Mouse (Mus musculus): ENCODE data around the gene Ppp2r1b.
A peak's percentile ranks its signal among the peaks of the same experiment; 100 is the strongest.

Ppp2r1b gene

DNA sequence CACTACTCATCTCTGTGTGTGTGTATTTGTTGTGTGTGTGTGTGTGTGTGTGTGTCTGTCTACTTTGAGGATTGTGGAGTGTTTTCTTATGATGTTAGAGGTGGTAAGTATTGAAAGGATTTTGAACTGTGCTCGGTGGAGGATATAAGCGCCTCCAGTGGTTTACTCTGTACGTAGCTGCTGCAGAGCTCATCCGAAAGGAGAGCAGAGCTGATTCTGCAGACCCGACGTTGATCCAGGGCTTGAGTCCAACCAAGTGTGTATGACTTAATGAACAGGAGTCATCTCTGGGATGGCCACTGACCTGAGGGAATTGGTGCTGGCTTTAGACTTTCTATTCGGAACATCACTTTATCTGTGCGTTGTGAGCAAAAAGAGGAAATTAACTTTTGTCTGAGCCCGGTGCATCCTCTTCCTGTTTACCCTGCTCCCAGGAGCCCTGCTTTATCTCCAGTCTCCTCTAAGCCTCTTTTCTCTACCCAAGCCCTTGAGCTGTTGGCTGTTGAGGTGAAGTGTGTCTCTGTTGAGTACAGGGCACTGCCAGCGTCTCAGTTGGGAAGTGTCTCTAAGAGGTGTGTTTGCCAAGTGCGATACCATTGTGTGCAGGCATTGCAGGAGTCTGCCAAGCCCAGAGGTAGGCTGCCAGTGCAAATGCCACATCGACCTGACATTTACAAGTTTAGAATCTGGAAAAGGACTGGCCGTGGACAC is 3.9 kb upstream of the Ppp2r1b start:
- DNase-seq (ENCODE audit: low spot score) = no peak

DNA sequence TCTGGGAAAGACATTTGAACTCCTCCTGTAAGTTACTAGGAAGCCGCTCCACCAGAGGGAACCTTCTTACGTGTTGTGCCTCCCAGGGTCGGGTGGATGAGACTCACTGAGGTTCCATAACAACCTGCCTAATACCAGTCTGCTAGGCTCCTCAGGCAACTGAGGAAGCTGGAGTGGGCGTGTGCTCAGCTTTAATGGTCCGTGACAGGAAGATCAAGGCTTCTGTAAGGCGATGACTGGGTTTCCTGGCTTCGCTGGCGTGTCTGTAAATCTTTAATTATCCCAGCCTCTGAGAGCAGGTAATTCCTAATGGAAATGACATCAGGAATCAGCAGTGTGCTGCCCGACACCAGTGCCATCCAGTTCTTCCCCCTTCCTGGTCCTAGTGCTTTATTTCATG is 446 bp downstream of the Ppp2r1b start:
- DNase-seq (ENCODE audit: low spot score) = no peak

DNA sequence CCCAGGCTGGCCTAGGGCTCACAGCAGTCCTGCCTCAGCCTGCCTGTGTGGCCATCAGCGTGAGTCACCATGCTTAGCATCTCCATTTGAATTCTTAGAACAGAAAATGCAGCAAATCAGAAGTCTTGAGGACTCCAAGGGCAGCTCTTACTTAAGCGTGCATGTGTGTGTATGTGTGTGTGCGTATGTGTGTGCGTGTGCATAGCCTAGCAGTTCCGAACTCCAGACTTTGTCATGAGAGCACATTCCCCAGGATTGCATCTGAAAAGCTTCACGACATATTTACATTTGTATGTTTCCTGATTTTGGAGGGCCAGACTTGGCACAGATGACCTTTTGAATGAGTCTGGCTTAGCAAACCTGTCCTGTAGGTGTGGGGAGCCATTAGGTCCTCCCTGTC is 2.0 kb downstream of the Ppp2r1b start:
- no peak for DNase-seq (ENCODE audit: low spot score)

DNA sequence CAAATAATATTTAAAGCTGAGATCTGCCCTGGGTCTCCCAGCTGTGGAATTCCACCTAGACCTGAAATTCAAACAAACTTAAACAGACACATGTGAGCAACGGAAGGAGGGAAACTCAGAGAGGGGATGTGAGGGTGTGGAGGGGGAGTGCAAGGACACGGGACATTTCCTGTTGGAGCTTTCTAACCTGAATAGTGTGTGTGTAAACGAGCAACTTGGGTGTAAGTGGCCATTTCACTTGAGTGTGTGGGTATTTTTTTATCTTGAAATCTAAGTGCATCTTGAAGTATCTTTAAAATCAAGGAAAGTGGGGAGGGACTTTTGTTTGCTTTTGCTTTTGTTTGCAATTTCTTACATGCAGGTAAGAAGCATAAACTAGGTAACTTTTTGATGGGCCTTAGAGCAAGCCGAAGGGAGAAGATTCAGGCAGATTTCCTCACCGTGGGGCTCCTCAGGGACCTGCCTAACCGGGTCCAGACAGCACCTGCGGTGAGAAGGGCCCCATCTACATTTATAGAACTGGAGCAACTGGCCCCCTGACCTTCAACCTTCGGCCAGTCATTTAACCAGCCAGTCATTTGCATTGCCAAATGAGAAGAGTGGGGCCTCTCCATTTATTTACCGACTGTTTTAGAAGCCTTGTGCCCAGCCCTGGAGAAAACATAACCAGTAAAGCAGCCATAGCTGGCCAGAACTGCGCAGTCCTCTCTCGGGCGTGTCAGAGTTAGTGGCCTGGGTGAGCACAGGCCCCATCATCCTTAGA is 2.7 kb downstream of the Ppp2r1b start:
- DNase-seq (ENCODE audit: low spot score) = no peak

DNA sequence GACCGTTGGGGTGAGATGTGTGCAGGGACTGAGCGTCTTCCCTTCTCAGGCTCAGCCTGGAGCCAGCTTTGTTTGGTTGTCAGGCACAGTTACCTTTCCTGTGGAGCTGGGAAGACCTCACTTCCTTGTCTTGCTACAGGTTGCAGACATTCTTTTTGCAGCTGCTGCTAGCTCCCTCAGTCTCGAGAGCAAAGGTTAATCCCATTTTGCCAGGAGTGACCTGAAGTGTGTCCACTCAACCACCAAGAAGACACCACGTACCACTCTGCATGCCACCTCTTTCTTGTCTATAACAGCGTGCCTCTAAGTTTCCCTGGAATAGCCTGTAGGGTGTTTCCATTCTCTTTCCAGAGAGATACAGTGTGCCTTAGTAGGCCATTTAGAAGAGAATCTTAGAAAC is 3.7 kb downstream of the Ppp2r1b start:
- no peak for DNase-seq (ENCODE audit: low spot score)

DNA sequence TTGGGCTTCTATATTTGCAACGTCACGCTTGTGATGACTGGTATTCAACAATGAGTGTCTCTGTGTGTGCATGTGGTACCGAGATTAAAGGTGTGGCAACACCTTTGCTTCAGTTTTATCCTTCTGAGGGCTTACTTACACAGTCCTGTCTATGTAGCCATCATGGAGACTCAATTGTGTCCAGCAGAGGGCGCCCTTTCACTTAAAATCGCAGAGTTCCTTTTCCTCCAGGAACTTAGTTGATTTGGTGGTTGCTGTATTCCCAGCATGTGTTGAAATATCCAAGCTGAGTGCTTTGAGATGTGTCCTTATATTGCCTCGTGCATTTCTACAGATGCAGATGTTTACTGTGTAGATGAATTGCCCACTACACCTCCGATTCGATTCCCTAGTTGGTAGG is 4.1 kb downstream of the Ppp2r1b start:
- peak; percentile 97 for DNase-seq (ENCODE audit: low spot score)

DNA sequence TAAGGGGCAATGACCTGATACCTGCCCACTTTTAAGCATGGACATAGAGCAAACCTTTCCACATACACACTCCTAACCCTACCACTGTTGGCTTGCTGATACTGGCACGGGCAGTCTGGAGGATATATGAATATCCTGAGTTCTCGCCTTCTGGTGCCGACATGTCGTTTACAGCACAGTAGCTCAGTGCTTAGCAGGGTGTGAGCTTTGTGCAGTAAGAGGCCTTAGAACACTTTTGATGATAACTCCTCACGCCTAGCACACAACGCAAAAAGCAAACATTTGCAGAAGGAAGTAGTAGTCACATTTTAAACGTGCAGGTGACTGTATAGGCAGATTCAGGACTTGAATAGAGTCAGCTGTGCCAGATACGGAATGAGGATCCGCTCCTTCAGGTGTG is 4.7 kb downstream of the Ppp2r1b start:
- DNase-seq (ENCODE audit: low spot score) = no peak

DNA sequence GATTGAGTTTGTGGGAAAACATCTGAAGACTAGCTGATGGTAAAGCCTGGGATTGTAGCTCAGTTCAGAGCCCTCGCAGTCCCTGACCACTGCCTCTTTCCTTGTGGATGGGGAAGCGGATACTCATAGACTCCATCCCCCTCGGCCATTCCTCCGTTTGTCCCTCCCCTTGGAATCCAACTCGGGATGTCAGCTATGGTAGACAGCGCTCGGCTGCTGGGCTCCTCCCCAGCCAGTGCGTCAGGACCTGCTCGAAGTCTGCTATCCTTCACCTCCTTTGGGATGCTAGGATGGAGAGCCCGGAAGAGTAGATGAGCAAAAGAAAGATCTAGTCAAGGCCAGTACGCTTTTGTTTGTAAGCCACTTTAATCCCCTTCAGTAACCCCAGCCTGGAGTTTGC is 5.2 kb downstream of the Ppp2r1b start:
- DNase-seq (ENCODE audit: low spot score) = no peak

DNA sequence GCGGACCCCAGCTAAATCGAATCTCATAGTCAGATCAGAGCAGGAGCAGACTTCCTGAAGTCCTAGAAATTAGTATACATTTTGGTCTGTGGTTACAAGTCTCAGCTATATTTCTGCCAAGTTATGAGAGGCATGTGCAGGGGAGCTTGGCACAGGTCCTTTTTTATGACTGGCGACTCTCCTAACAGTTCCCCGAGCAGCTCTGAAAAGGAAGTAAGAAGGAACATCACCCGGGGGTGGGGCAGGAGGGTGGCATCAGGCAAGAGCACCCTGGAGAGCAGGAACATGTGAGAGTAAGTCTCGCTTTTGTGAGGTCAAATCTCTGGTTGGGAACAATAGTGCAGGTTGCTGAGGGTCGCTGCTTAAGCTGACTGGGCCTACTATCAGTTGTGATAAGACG is 5.6 kb downstream of the Ppp2r1b start:
- DNase-seq (ENCODE audit: low spot score) = no peak

DNA sequence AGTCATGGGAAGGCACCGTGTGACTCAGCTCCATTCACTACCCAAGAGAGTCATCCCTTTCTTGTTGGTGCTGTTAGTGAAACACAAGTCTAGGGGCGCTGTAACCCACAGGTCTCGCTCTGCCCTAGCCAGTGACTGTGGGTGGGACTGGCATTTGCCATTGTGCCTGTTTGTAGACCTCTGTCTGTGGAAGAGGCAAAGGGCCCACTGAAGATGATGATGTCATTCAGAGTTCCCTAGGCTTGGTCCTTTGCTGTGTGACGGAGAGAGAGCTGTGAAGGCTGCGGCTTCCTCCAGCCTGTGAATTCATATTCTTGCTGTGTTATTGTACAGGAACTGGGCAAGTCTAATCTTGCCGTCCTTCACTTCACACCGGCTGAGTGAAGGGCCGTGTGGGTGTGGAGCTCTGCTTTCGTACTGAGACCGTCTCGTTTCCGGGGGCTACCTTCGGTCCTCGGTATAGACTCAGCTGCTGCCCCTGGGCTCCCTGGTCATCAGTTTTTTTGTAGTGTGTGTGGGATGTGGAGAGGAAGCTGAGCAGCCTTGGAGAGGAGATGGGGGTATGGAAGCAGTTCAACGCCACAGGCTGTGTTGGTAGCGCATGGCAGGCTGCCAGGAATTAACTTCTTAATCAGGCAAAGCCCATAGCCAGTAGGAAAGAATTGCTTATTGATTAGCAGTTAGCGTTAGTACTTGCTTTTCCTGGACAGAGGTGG is 7.7 kb downstream of the Ppp2r1b start:
- no peak for DNase-seq (ENCODE audit: low spot score)

DNA sequence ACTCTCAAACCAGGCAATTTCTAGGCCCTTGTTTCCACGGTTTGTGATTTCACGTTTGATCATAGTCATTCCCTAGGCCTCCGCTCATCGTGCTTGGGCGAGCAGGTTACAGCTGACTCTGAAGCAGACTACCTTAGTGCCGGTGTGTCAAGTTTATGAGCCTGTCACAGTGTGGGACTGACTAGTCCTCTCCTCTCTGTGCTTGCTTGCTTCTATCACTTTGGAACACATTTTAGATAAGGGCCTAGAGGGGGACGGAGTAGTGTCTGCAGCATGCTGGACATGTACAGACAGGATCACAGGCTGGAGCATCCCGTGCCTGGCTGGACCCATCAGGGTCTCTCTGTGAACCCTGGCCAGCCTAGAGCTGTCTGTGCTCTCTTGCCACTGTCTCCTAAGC is 9.3 kb downstream of the Ppp2r1b start:
- DNase-seq (ENCODE audit: low spot score) = no peak

DNA sequence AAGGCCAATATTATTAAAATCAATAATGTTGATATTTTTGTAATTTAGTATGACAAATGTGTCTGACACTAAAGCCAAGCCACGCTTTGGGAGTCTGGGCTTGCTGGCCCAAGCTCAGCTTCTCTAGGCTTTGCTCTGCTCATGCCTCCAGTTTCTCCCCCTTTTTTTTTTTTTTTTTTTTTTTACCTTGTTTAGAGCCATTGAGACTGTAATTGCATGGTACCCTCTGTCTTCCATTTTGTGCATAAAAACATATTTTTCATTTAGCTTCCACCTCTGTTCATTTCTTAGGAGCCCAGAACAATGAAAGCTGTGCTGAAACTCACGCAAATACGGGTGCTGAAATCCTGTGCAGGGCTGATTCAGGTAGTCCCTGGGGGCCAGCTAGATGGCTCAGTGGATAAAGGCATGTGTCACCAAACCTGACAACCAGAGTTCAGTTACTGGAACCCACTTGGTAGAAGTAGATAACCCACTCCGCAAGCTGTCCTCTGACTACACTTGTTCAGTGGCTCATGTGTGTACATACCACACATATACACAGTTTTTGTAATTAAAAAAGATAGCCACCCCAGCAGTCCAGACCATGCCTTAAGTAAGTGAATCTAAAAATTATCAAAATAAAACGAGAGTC is 10.1 kb downstream of the Ppp2r1b start:
- no peak for DNase-seq (ENCODE audit: low spot score)

DNA sequence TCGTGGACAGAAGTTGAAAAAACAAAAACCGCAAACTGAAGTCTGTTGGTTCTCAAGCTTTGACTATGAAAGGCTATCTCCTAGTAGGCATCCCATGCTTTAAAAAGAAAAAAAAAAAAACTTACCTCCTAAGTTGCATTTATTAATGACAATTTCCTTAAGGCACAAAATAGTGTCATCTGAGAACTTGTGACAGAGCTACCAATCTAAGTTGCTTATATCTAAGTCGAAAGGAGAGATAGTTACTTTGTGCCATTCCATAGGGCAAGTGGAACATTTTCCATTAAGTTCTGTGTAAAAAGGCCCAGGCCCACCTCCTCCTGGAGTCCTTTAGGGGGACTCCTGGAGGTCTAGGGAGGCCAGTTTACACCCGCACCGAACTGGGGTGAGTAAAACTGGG is 10.7 kb downstream of the Ppp2r1b start:
- no peak for DNase-seq (ENCODE audit: low spot score)

DNA sequence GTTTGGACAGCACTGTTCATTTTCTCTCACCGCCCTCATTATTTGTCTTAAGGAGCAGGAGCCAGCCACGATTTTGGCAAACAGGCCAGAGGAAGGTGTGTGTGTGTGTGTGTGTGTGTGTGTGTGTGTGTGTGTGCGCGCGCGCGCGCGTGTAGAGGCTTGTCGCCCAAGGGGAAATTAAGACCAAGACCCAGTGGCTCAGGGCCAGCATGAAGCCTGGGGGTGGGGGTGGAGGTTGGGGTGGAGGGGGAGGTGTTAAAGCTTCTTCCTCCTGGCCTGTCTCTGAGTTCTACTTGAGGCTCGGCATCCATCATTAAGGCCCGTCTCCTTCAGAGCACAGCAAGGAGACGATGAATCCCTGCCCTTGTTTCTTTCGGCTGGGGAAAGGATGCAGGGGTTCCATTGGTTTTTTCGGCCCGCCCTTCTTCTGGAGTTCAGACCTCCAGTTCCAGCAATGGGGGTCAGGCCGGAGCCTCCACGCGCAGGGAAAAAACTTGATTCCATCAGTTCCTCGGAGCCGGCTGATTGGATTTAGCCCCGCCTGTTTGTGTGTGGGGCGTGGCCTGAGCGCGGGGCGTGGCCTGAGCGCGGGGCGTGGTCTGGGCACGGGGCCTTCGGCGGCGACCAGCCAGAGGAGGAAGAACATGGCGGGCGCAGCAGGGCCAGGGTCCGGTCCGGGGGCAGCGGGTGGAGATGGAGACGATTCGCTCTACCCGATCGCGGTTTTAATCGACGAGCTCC is 11.4 kb downstream of the Ppp2r1b start:
- DNase-seq (ENCODE audit: low spot score) = peak; percentile 94

DNA sequence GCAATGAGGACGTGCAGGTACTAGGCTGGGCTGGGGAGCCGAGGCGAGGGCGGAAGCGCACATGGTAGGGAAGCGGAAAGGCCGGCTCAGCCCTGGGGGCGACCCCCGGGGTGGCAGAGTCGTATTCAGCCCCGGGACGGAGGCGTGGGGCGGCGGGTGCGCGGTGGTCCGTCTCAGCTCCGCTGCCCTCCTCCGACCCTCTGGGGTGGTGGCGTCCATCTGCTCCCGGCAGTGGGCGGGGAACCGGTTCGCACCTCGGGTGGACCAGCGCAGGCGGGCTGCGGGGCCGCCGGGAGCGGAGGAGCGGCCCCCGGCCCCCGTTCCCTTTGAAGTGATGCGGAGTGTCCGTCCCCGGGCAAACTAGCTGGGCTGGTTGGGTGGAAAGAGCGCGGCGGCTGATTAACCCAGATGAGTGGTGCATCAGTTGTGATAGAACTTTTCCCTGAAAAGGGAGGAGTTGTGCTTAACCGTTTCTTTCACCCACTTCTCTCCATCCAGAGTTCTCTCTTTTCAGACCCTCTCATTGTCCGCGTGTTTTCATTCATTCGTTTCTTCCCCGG is 12.1 kb downstream of the Ppp2r1b start:
- no peak for DNase-seq (ENCODE audit: low spot score)

DNA sequence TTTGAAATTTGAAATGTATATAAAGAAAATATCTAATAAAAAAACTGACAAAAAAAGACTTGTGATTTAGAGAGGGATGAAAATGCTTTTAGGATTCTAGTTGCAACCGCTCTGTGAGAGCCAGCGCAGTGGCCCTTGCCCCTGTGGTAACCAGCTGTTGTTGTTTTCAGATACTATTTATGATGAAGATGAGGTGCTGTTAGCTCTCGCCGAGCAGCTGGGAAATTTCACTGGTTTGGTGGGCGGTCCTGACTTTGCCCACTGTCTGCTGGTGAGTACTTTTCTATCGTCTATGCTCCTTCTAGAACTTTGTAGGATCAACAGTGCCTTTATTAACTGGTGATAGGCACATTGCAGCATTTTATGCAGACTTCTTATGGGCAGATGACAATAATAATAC is 13.6 kb downstream of the Ppp2r1b start:
- no peak for DNase-seq (ENCODE audit: low spot score)

DNA sequence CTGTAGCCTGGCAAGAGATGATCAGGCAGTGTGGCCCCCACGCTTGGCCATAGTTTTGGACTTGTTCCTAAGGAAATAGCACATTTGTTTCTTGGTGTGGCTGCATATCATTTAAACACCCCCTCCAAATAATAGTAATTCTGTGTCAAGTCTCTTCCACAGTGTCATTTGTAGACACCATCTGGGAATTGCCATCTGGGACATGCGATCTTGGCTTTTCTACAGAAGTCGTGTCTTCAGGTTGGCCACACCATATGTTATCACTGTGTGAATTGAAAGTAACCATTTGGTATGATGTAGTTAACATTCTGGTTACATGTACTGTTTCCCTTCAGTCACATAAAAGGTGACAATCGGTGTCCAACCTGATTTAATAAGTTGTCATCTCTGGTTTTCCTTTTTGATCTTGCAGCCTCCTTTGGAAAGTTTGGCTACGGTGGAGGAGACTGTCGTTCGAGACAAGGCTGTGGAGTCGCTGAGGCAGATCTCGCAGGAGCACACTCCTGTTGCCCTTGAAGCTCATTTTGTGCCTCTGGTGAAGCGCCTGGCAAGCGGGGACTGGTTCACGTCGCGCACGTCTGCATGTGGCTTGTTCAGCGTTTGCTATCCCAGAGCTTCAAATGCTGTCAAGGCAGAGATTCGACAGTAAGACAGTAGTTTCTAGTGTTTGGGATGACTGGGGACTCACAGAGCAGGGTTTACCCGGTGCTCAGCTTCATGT is 16.2 kb downstream of the Ppp2r1b start:
- no peak for DNase-seq (ENCODE audit: low spot score)

DNA sequence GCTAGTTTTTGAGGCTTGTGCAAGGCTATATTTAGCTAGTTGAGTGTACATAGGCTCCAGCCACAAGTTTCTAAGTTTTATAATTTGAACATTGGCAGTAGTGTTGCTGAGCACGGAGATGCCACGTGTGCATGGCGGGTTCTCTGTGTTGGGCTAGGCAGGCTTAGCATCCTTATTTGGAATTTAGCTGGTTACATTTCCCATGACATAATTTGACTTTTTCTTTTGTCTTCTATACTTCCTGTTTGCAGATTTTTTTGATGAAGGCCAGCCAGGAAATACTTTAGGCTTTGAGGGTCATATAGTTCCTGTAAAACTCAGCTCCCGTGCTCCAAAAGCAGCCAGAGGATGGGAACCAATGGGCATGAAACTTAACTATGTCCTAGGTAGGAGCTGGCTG is 18.7 kb downstream of the Ppp2r1b start:
- DNase-seq (ENCODE audit: low spot score) = no peak

DNA sequence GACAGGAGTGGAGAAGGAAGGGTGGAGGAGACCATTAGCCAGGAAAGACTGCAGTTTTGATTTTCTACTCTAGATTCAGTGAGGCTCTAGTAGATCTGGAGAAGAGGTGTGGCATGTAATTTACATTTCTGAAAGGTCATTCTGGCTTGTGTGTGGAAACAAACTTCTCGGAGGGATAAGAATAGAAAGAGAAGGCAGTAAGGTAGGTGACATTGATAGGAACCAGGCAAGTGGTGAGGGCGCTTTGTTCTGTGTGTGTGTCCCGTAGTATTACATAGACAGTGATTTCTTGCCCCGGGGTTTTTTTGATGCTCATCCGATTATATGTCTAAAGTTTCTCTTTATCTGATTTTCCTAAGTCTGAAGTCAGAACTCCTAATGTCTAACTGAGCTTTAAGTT is 19.8 kb downstream of the Ppp2r1b start:
- DNase-seq (ENCODE audit: low spot score) = no peak

DNA sequence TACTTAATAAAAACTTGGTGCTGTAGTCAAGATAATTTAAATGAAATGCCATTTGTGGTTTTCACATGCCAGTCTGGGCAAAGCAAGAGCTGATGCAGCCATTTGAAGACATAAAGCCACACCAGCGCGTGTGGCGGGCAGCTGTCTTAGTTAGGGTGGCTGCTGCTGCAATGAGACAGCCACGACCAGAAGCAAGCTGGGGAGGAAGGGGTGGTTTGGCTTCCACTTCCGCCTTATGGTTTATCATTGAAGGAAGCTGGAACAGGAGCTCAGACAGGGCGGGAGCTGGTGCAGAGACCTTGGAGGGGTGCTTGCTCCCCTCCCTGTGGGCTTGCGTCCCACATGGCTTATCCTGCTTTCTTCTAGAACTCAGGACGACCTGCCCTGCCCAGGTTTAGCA is 20.7 kb downstream of the Ppp2r1b start:
- no peak for DNase-seq (ENCODE audit: low spot score)

DNA sequence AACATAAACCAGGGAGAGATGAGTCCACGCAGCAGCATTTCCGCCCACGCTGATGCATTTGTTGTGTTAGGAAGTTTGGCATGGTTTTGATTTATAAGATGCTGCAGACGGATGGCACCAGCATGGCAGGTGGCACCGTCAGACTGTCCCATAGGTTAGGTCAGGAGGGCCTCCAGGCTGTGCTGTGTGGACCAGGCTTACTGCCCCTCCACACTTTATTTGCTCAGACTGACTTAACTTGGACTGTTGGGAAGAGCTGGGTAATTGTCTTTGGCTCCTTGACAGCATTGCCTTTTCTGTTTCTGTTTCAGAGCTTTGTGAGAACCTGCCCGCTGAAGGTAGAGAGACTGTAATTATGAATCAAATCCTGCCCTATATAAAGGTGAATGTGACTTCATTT is 21.9 kb downstream of the Ppp2r1b start:
- DNase-seq (ENCODE audit: low spot score) = no peak

All from retina, embryonic 14.5 days (tissue).